Mouse (Mus musculus): ENCODE results near the gene Mri1. TPM values are rescaled to one million over a fixed set of nuclear protein-coding genes. Genes with fewer than 3 reads are reported as not detected.

The Mri1 gene
- total RNA-seq, 2 experiments from 2014 or later = 17.4 to 17.5 TPM

- peak in 1 of 2 experiments; percentile 36 for DNase-seq (ENCODE audit: low spot score in 2 of 2)
Measured at GRCm38 (mm10) chr8:84203975-84204772, 53.0 kb downstream of the Mri1 start.

GRCm38 (mm10) chr8:84202938-84203917 lies 53.9 kb downstream of the Mri1 start:
- DNase-seq (ENCODE audit: low spot score in 2 of 2) = peak in 1 of 2 experiments; percentile 71

GRCm38 (mm10) chr8:84202466-84202865 lies 54.7 kb downstream of the Mri1 start:
- peak in 1 of 2 experiments; percentile 19 for DNase-seq (ENCODE audit: low spot score in 2 of 2)

- DNase-seq (ENCODE audit: low spot score in 2 of 2) = peak in 1 of 2 experiments; percentile 21
Measured at GRCm38 (mm10) chr8:84201545-84202245, 55.4 kb downstream of the Mri1 start.

- DNase-seq (ENCODE audit: low spot score in 2 of 2) = peak in 1 of 2 experiments; percentile 39
Measured at GRCm38 (mm10) chr8:84200652-84201544, 56.2 kb downstream of the Mri1 start.

GRCm38 (mm10) chr8:84200126-84200555 lies 57.0 kb downstream of the Mri1 start:
- DNase-seq (ENCODE audit: low spot score in 2 of 2) = no peak

Small RNA genes within 50 kb of the gene (microRNA-seq; reads per million reads assigned to microRNA genes)
- gene Mir23a (11,779 to 12,170 reads per million in 2 experiments), gene Mir24-2 (0 reads per million in 2 experiments), gene Mir27a (180 to 185 reads per million in 2 experiments), gene Mir3074-2 (0 reads per million in 2 experiments)

Other genes with a start within 250 kb of the Mri1 start
- gene 2210011C24Rik, start 245.2 kb downstream of the Mri1 start, total RNA-seq (2021) = 1 to 10 TPM in 1 of 2 experiments, under 1 TPM in 1; 0.63 to 2.0 TPM
- 1 to 10 TPM; 3.5 to 4.1 TPM for gene Palm3, start 235.9 kb downstream of the Mri1 start, total RNA-seq (2021)
- 1 to 10 TPM; 1.6 to 1.9 TPM for gene Il27ra, start 214.7 kb downstream of the Mri1 start, total RNA-seq (2021)
- not detected for gene Rln3, start 212.3 kb downstream of the Mri1 start, total RNA-seq (2021)
- gene Gm10643, start 192.2 kb downstream of the Mri1 start, total RNA-seq (2021) = 1 to 10 TPM; 4.9 to 5.6 TPM
- gene Rfx1, start 190.5 kb downstream of the Mri1 start, total RNA-seq (2021) = 10 to 100 TPM; 27.3 to 28.1 TPM
- gene Dcaf15, start 152.6 kb downstream of the Mri1 start, total RNA-seq (2021) = 10 to 100 TPM; 16.9 to 17.6 TPM
- gene Podnl1, start 131.3 kb downstream of the Mri1 start, total RNA-seq (2021) = not detected
- 10 to 100 TPM; 57.4 to 61.0 TPM for gene Cc2d1a, start 109.4 kb downstream of the Mri1 start, total RNA-seq (2021)
- gene 4930432K21Rik, start 109.3 kb downstream of the Mri1 start, total RNA-seq (2021) = 1 to 10 TPM; 3.1 to 3.2 TPM
- 1 to 10 TPM; 2.3 to 2.7 TPM for gene Nanos3, start 72.1 kb downstream of the Mri1 start, total RNA-seq (2021)
- 10 to 100 TPM; 17.0 to 17.3 TPM for gene Zswim4, start 20.3 kb downstream of the Mri1 start, total RNA-seq (2021)
- 100 to 1,000 TPM; 132 to 136 TPM for gene D8Ertd738e, start 7.6 kb downstream of the Mri1 start, total RNA-seq (2021)
- gene Ccdc130, start 13.1 kb upstream of the Mri1 start, total RNA-seq (2021) = 10 to 100 TPM; 25.7 to 27.2 TPM
- 100 to 1,000 TPM; 156 to 184 TPM for gene Cacna1a, start 131.1 kb upstream of the Mri1 start, total RNA-seq (2021)